Mouse (Mus musculus) heart, embryonic 11.5 days (tissue): ENCODE data around the gene Tcp10a. TPM values are rescaled to one million over a fixed set of nuclear protein-coding genes. Genes with fewer than 3 reads are reported as not detected.
A peak's percentile ranks its signal among the peaks of the same experiment; 100 is the strongest.
"Not testable (repeated sequence)": the region's sequence is repeated elsewhere in the genome, so short reads cannot be mapped to it uniquely, and the experiment has no call there.

Source experiments
- ATAC-seq: fragments of 200-750 bp; cut with Nextera tagmentation; replicated peaks from 2 replicates; pipeline ENCODE4 v1.8.0; 2017; ENCODE audit warnings: moderate library complexity; ENCODE audit not compliant: insufficient number of reproducible peaks, low FRiP score, low TSS enrichment
- H3K27ac ChIP-seq: fragments of 300-500 bp; sonication (generic); 2 replicates; pipeline ENCODE4 v1.5.1; 2014; ENCODE audit warnings: mild to moderate bottlenecking, low read depth, low read length
- H3K27me3 ChIP-seq: fragments of 300-500 bp; sonication (generic); 2 replicates; pipeline ENCODE4 v1.6.1; 2014; ENCODE audit warnings: mild to moderate bottlenecking, low read length, mixed read lengths; ENCODE audit not compliant: control insufficient read depth, insufficient read depth
- H3K36me3 ChIP-seq: fragments of 300-500 bp; sonication (generic); 2 replicates; pipeline ENCODE4 v1.6.1; 2014; ENCODE audit warnings: mild to moderate bottlenecking, low read length, moderate library complexity, mixed read lengths; ENCODE audit not compliant: control insufficient read depth, insufficient read depth
- H3K4me1 ChIP-seq: fragments of 300-500 bp; sonication (generic); 2 replicates; pipeline ENCODE4 v1.6.1; 2014; ENCODE audit warnings: low read length; ENCODE audit not compliant: control insufficient read depth, insufficient read depth
- H3K4me2 ChIP-seq: fragments of 300-500 bp; sonication (generic); 2 replicates; pipeline ENCODE4 v1.6.1; 2014; ENCODE audit warnings: mild to moderate bottlenecking, moderate library complexity
- H3K4me3 ChIP-seq: fragments of 300-500 bp; sonication (generic); 2 replicates; pipeline ENCODE4 v1.5.1; 2014; ENCODE audit warnings: low read depth, low read length
- H3K9ac ChIP-seq: fragments of 300-500 bp; sonication (generic); 2 replicates; pipeline ENCODE4 v1.6.1; 2014; ENCODE audit warnings: mild to moderate bottlenecking, low read depth, low read length, moderate library complexity
- H3K9me3 ChIP-seq: fragments of 300-500 bp; sonication (generic); replicated peaks from 2 replicates; pipeline ENCODE4 v1.6.1; 2016; ENCODE audit warnings: low read length; ENCODE audit not compliant: control insufficient read depth
- WGBS: fragments of 180-500 bp; shearing (Covaris S2); extraction: QIAGEN DNeasy Blood & Tissue Kit; methylation state at CpG from one replicate; pipeline ENCODE4 v1.1.7; 2014; ENCODE audit not compliant: insufficient replicate concordance; 5-methylcytosine and 5-hydroxymethylcytosine counted together
- polyA plus RNA-seq: library from polyadenylated mRNA; unstranded; fragments of >200 nt; fragmentation: Nextera tagmentation; extraction: Ambion mirVana; gene quantifications from 2 replicates; pipeline ENCODE4 v1.2.1, GENCODE M21; 2014

Gene Tcp10a
- 0.14 and 0.24 TPM in 2 replicates for polyA plus RNA-seq

GRCm38 (mm10) chr17:7324346-7324745, at the start of gene Tcp10a:
Gene Tcp10a, plus strand, starts transcription at chr17:7324646.
- H3K9ac ChIP-seq, H3K27ac ChIP-seq, H3K4me3 ChIP-seq, ATAC-seq, H3K4me2 ChIP-seq, H3K27me3 ChIP-seq, H3K9me3 ChIP-seq, H3K36me3 ChIP-seq, H3K4me1 ChIP-seq: not testable (repeated sequence)
- 86% methylated on average over 3 of the region's 5 CpGs for WGBS

DNA sequence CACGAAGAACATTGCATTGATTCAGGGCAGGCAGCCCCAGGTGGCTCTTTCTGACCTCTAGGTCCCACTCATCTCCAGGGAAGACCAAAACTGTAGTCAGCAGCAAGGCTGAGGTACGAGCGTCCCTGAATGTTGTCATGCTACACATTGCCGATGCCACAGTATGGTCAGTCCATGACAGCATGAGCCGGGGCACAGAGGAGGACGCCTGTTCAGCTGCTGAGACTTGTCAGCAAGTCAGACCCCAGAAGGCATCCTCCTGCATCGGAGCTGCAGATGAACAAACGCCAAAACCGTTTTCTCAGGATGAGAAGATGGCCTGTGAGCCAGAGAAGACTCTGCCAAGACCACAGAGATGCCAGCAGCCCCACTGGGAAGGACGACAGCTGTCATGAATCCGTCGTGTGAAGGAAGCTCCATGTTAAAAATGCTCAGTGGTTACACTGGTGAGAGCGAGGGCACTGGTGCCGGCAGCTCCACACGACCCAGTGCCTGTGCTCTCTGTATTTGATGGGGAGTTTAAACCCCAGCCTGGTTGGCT, 45.7 kb upstream of the Tcp10a start:
- H3K27me3 ChIP-seq, result no peaks in the 10 kb centered on the region
- 83% methylated on average over 15 of the region's 15 CpGs for WGBS
- no peak overlapping the region for H3K9ac ChIP-seq
- H3K27ac ChIP-seq, result no peak overlapping the region
- H3K36me3 ChIP-seq, result peaks cover 23% of the 10 kb centered on the region
- no peak overlapping the region for H3K4me3 ChIP-seq
- no peaks in the 10 kb centered on the region for H3K9me3 ChIP-seq
- ATAC-seq, result no peak
- no peak overlapping the region for H3K4me2 ChIP-seq
- H3K4me1 ChIP-seq, result peaks cover 16% of the 10 kb centered on the region

DNA sequence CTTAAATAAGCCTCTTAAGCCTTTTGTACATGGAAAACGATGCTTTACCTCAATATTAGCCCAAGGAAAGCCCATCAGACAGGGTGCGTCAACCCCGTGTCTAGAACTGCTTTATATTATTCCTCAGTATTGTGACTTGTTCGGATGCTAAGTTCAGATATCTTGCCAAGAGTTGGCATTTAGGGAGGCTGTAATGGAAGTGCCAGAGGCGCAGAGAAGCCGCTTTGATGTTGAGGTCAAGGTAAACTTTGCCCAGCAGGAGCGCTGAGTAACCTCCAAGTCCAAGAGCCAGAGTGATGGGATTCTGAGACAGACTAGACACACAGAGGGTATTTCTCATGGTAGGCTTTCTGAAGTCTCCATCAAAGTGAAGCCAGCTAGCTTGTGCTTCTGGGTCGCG, 45.2 kb upstream of the Tcp10a start:
- Histone ChIP-seq H3K9me3 (no peaks in the 10 kb centered on the region), H3K4me3 (no peak overlapping the region), H3K27ac (no peak overlapping the region), H3K4me2 (no peak overlapping the region), H3K27me3 (no peaks in the 10 kb centered on the region), H3K4me1 (peaks cover 21% of the 10 kb centered on the region), H3K9ac (no peak overlapping the region), H3K36me3 (peaks cover 23% of the 10 kb centered on the region)
- no peak for ATAC-seq
- WGBS, result 88% methylated on average over 9 of the region's 9 CpGs

DNA sequence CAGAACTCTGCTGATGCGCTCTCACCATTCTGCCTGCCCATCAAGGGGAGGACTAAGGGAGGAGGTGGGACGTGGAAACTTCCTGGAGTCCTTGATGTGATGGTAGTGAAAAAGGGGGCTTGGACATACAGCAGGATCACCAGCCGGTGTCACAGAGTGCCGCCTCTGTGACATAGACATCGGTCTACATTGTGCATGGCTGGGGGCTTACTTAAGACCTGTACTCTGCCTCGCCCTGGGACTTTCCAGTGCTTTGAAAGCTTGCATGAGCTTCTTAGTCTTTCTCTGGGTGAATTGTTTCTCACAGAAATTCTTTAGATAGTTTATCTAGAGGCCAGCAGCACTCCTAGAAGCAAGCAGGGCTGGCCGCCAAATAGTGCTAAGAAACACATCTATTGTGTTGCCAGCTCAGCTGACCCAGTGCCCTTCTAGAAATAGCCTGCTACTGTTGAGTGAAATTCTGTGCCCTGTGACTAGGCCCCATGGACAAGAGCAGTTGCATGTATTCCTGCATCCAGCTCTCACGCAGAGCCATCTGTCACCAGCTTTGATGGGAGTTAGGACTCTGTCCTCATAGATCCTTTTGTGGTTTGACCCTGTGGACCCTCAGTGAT, 40.0 kb upstream of the Tcp10a start:
- peaks cover 57% of the 10 kb centered on the region for H3K4me1 ChIP-seq
- H3K36me3 ChIP-seq, result peaks cover 14% of the 10 kb centered on the region
- peak; percentile 51 for ATAC-seq
- H3K27me3 ChIP-seq, result no peaks in the 10 kb centered on the region
- peak overlapping the region; percentile 14; the same call in 1 of the 2 replicates for H3K4me2 ChIP-seq
- H3K27ac ChIP-seq, result peak overlapping the region; percentile 93
- WGBS, result 22% methylated on average over 8 of the region's 8 CpGs
- no peak overlapping the region for H3K9ac ChIP-seq
- H3K9me3 ChIP-seq, result no peaks in the 10 kb centered on the region
- no peak overlapping the region for H3K4me3 ChIP-seq

DNA sequence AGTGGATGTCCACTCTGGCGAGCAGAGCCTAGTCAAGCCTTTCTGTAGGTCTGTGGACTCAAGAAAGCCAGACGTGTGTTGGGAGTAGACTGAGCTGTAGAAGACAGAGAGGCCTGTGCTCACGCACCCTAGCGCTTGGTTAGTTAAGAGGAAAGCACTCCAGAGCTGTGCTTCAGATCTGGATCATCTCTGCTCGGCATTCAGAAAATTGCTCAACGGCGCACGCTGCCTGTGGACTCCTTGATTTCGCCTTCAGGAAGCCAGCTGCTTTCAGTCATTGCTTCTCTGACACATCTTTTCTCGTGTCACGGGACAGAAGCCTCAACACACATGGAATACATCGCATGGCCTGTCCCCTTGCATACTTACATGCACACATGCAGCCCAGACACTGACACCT, 39.2 kb upstream of the Tcp10a start:
- no peak overlapping the region for H3K9ac ChIP-seq
- H3K4me1 ChIP-seq, result peaks cover 57% of the 10 kb centered on the region
- H3K4me2 ChIP-seq, result no peak overlapping the region
- H3K27me3 ChIP-seq, result no peaks in the 10 kb centered on the region
- no peaks in the 10 kb centered on the region for H3K9me3 ChIP-seq
- 59% methylated on average over 12 of the region's 12 CpGs for WGBS
- no peak for ATAC-seq
- peak overlapping the region; percentile 93 for H3K27ac ChIP-seq
- no peak overlapping the region for H3K4me3 ChIP-seq
- H3K36me3 ChIP-seq, result peaks cover 10% of the 10 kb centered on the region

DNA sequence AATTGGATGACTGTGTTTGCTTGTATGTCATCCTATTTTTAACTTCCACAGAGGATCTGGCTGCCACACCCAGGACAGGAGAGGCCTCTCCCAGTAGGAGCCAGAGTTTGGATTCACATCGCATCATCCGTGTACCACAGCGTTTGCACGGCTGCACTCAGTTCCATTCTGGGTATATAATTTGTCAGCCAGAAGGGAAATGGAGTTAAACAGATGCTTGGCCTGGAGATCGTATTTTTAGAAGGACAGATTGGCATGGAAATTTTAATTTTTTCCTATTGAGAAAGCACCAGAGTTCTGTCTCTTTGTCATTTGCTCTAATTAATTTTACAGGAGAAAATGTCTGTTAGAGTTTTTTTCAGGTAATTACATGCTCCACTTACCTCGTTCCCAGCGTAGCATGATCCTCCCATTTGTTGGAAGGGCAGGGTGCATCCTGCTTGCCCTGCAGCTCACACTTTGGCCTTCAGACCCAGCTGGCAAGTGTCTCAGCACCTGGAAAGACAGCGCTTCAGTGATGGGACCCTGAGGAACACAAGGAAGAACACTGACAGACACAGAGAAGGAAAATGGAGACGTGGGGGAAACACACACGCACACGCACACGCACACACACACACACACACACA, 37.9 kb upstream of the Tcp10a start:
- Histone ChIP-seq H3K4me3 (no peak overlapping the region), H3K9ac (no peak overlapping the region), H3K27ac (peak overlapping the region; percentile 54; the same call in 1 of the 2 replicates), H3K9me3 (no peaks in the 10 kb centered on the region), H3K27me3 (no peaks in the 10 kb centered on the region), H3K4me1 (peaks cover 57% of the 10 kb centered on the region), H3K36me3 (peaks cover 10% of the 10 kb centered on the region), H3K4me2 (no peak overlapping the region)
- WGBS, result 77% methylated on average over 12 of the region's 12 CpGs
- ATAC-seq, result no peak

- H3K9me3 ChIP-seq, result no peaks in the 10 kb centered on the region
- H3K27ac ChIP-seq, result no peak overlapping the region
- WGBS, result 77% methylated on average over 11 of the region's 11 CpGs
- no peak overlapping the region for H3K4me3 ChIP-seq
- peaks cover 19% of the 10 kb centered on the region for H3K4me1 ChIP-seq
- no peak for ATAC-seq
- peaks cover 11% of the 10 kb centered on the region for H3K36me3 ChIP-seq
- H3K9ac ChIP-seq, result no peak overlapping the region
- no peaks in the 10 kb centered on the region for H3K27me3 ChIP-seq
- H3K4me2 ChIP-seq, result no peak overlapping the region
Measured at GRCm38 (mm10) chr17:7292012-7292684, 32.3 kb upstream of the Tcp10a start.

DNA sequence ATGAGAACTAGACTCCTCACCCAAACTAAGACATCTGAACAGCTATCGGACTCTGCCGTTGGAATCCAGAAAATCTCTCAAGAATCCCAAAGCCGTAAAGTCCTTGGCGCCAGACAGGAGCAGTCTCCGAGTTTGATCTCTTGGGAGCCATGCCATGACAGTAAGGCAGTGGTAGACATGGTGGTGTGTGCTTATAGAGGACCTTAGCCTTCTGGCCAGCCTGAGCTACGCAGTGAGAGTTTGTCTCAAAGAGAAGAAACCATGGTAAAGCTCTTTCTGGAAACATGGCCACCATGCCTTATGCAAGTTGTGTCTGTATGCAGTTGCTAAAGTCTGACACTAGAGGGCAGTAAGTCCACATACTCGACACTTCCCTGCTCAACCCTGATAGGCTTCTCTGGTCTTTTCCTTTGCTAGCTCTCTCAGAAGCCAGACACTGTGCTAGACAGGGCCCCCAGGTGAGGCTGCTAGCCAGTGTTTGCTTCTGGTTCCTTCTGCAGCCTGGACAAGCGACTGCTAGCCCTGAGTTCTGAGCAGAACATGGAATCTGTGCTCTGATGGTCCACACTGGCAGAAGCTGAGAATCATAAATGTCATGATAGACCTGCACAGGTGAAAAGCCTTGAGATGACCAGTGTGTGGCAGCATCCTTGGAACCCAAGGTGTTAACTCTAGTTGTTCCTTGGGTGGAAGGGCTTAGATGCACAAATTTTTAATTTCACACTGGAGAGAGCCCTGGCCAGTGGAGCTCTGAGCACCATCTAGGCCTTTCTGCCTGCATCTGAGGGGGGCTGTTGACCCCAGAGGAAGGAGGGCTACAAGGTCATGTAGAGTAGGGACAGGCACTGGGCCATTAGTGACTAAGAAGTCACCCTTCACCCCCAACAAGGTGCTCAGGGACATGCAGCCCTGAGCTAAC, 17.9 kb upstream of the Tcp10a start:
- not testable (repeated sequence) for H3K36me3 ChIP-seq, H3K4me2 ChIP-seq, H3K27ac ChIP-seq, H3K4me3 ChIP-seq, H3K9me3 ChIP-seq, H3K9ac ChIP-seq, H3K4me1 ChIP-seq, H3K27me3 ChIP-seq
- WGBS, result 50% methylated on average over 8 of the region's 8 CpGs
- peak; percentile 60; the same call in 1 of the 2 replicates for ATAC-seq
